Mouse (Mus musculus): ENCODE data around the gene A430078G23Rik.

Gene A430078G23Rik

GRCm38 (mm10) chr8:3350747-3351146, 2.5 kb upstream of the A430078G23Rik start:
- no peak for DNase-seq

- DNase-seq: no peak
Observed at GRCm38 (mm10) chr8:3352715-3353114, 500 bp upstream of the A430078G23Rik start.

GRCm38 (mm10) chr8:3353811-3354442, 712 bp downstream of the A430078G23Rik start:
- DNase-seq: no peak

GRCm38 (mm10) chr8:3354443-3354812, 1.2 kb downstream of the A430078G23Rik start:
- DNase-seq: no peak

GRCm38 (mm10) chr8:3355586-3355985, 2.4 kb downstream of the A430078G23Rik start:
- no peak for DNase-seq

- DNase-seq: peak; percentile 84 to 95
Observed at GRCm38 (mm10) chr8:3358060-3358459, 4.8 kb downstream of the A430078G23Rik start.

- peak in 1 of 2 experiments; percentile 40 for DNase-seq
Observed at GRCm38 (mm10) chr8:3367086-3367485, 13.9 kb downstream of the A430078G23Rik start.

- DNase-seq: no peak
Observed at GRCm38 (mm10) chr8:3368091-3368490, 14.9 kb downstream of the A430078G23Rik start.

GRCm38 (mm10) chr8:3375748-3376147, 22.5 kb downstream of the A430078G23Rik start:
- peak in 1 of 2 experiments; percentile 29 for DNase-seq

- no peak for DNase-seq
Observed at GRCm38 (mm10) chr8:3376641-3377274, 23.5 kb downstream of the A430078G23Rik start.

GRCm38 (mm10) chr8:3387286-3387685, 34.1 kb downstream of the A430078G23Rik start:
- DNase-seq: peak; percentile 75 to 88

GRCm38 (mm10) chr8:3388591-3389338, 35.5 kb downstream of the A430078G23Rik start:
- DNase-seq: no peak

GRCm38 (mm10) chr8:3389506-3389905, 36.3 kb downstream of the A430078G23Rik start:
- DNase-seq: no peak

- DNase-seq: no peak
Observed at GRCm38 (mm10) chr8:3392293-3392692, 39.1 kb downstream of the A430078G23Rik start.

- peak; percentile 93 to 97 for DNase-seq
Observed at GRCm38 (mm10) chr8:3392771-3393710, 39.8 kb downstream of the A430078G23Rik start, which contains the start of gene Arhgef18. Arhgef18 (plus strand) TSS chr8:3393006.

GRCm38 (mm10) chr8:3394600-3394999, 41.4 kb downstream of the A430078G23Rik start:
- peak; percentile 53 to 84 for DNase-seq

- no peak for DNase-seq
Observed at GRCm38 (mm10) chr8:3395246-3395645, 42.0 kb downstream of the A430078G23Rik start.

GRCm38 (mm10) chr8:3397597-3397996, 44.4 kb downstream of the A430078G23Rik start:
- peak; percentile 57 to 59 for DNase-seq

- DNase-seq: no peak
Observed at GRCm38 (mm10) chr8:3400509-3400908, 47.3 kb downstream of the A430078G23Rik start.

- no peak for DNase-seq
Observed at GRCm38 (mm10) chr8:3407417-3407816, 54.2 kb downstream of the A430078G23Rik start.

- no peak for DNase-seq
Observed at GRCm38 (mm10) chr8:3411085-3411484, 57.9 kb downstream of the A430078G23Rik start.

- DNase-seq: no peak
Observed at GRCm38 (mm10) chr8:3411901-3412301, 58.7 kb downstream of the A430078G23Rik start.

All from kidney, postnatal 25 days (tissue).